In the genomic region with DNA sequence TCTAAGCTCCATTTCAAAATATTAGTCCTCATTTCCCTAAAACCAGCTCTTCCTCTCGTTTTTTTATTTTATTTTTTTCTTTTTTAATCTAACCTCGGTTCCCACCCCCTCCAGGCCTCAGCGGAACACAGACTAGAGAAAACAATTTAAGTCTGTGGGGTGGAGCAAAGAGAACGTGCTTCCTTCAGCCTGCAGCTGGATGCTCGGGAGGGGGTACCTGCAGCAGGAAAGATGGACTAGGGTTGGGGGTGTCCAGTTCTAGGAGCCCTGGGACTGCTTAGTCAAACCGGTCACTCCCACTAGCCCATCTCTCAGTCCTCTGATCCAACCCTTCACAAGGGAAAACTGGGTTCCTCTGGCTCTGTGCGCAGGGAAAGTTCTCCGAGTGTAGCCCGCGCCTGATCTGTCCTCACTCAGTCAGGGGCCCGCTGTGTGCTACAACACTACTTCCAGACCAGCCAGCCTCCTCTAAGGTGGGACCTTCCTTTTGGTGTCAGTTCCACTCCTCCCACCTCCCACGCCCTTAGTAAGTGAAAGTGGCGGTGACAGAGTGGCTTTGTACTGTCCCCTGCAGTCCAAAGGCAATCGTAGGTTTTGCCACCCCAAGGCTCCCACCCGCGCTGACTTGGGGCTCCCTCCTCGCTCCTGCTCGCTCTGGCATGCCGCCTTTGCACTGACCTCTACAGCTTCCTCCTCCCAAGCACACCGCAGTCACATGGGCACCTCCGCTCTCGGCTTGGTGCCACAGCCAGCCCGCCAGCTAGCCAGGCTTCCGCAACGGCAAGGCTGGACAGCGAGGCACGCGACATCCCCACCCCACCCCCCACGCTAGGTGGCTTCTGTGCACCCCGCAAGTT, we compare ENCODE assay signal across 8 mouse cellular contexts. TPM values are rescaled to one million over a fixed set of nuclear protein-coding genes. Genes with fewer than 3 reads are reported as not detected.
A peak's percentile ranks its signal among the peaks of the same experiment; 100 is the strongest.
DNase-seq lines count a peak whose midpoint lies in the region; ATAC-seq lines count a peak whose summit lies in the region.

No protein-coding gene starts in this region.

- H3K36me3 ChIP-seq in hindbrain, embryonic 16.5 days (ENCODE audit: control insufficient read depth, insufficient read depth, low read length): no peaks in the 10 kb centered on the region

- intact Hi-C loops in left cerebral cortex, postnatal 25 days (cut with DNase I): no loop called here

- H3K4me1 ChIP-seq in hindbrain, embryonic 16.5 days (ENCODE audit: control insufficient read depth, insufficient read depth, low read depth, low read length): peaks cover 20% of the 10 kb centered on the region

- DNase-seq in adrenal gland, adult (ENCODE audit: inconsistent age in 2 of 2, low spot score in 1 of 2): peak; percentile 55 to 83
- peak; percentile 79 to 81 for DNase-seq in cerebellum, postnatal 10 days
- peak; percentile 46 for DNase-seq in gastrocnemius, postnatal 10 days
- peak; percentile 34 to 36 for DNase-seq in left cerebral cortex, postnatal 25 days (ENCODE audit: low spot score in 2 of 2)
- DNase-seq in right cerebral cortex, postnatal 10 days (ENCODE audit: low spot score in 2 of 2): peak; percentile 59 to 66
- DNase-seq in c-Kit-positive CD71-positive TER-119-positive erythroid progenitor cells, embryonic 14.5 days (ENCODE audit: low spot score): no peak

- peak; percentile 32 for ATAC-seq in hindbrain, embryonic 16.5 days
- ATAC-seq in megakaryocyte, adult 5-6 weeks (ENCODE audit: poor library complexity, severe bottlenecking): peak; percentile 87

- peak overlapping the region; percentile 47 for H3K4me3 ChIP-seq in hindbrain, embryonic 16.5 days (ENCODE audit: low read length)

- 2% methylated on average over 30 of the region's 30 CpGs for WGBS in hindbrain, embryonic 16.5 days

- H3K9ac ChIP-seq in hindbrain, embryonic 16.5 days (ENCODE audit: low read depth, low read length): peak overlapping the region; percentile 66

- peak overlapping the region; percentile 92 for H3K4me2 ChIP-seq in hindbrain, embryonic 16.5 days (ENCODE audit: low read length)

- H3K27me3 ChIP-seq in hindbrain, embryonic 16.5 days (replicated peaks; ENCODE audit: control insufficient read depth, insufficient read depth, low read length): no peaks in the 10 kb centered on the region

- H3K27ac ChIP-seq in hindbrain, embryonic 16.5 days (ENCODE audit: low read depth, low read length): peak overlapping the region; percentile 71

- H3K9me3 ChIP-seq in hindbrain, embryonic 16.5 days (ENCODE audit: control insufficient read depth, low read length): no peaks in the 10 kb centered on the region

RNA-seq across cellular contexts. Expression of a gene that starts 38.3 kb away (rescaled TPM):
- total RNA-seq in gastrocnemius, postnatal 10 days (2021): 10 to 100 TPM; 18.4 to 23.8 TPM
- 88.8 and 99.8 TPM in 2 replicates for polyA plus RNA-seq in hindbrain, embryonic 16.5 days (2015; fragmentation: Nextera tagmentation; extraction: Ambion mirVana)
- total RNA-seq in left cerebral cortex, postnatal 25 days (2021): 10 to 100 TPM; 26.2 to 26.5 TPM
- 29.1 and 38.3 TPM in 2 replicates for total RNA-seq in megakaryocyte, adult 5-6 weeks (2015)
- total RNA-seq in megakaryocyte, adult 5-6 weeks (2017): 31.6 and 38.6 TPM in 2 replicates
